40 mouse cellular contexts compared by ENCODE assay signal in genomic region chr9:99229450-99229849, GRCm38 (mm10). TPM values are rescaled to one million over a fixed set of nuclear protein-coding genes. Genes with fewer than 3 reads are reported as not detected.
A peak's percentile ranks its signal among the peaks of the same experiment; 100 is the strongest.
DNase-seq lines count a peak whose midpoint lies in the region; ATAC-seq lines count a peak whose summit lies in the region.
"Had no signal": no experiment of that assay in that cellular context is flagged by ENCODE, and none has a peak within 500 bp of the region (broad histone marks: within the 10 kb centered on the region; RNA-seq: fewer than 3 reads in every experiment).

No protein-coding gene starts in this region.

- peak overlapping the region; percentile 26; the same call in 1 of the 2 replicates for H3K4me2 ChIP-seq in liver, embryonic 13.5 days
- H3K4me2 ChIP-seq: embryonic facial prominence, embryonic 13.5 days; forebrain, embryonic 15.5 days; hindbrain, embryonic 14.5 days; limb, embryonic 13.5 days; liver, embryonic 15.5 days; lung, embryonic 15.5 days; neural tube, embryonic 15.5 days; stomach, embryonic 15.5 days had no signal

- H3K36me3 ChIP-seq in liver, embryonic 13.5 days: no peaks in the 10 kb centered on the region
- H3K36me3 ChIP-seq: embryonic facial prominence, embryonic 13.5 days; forebrain, embryonic 10.5 days; forebrain, embryonic 15.5 days; heart, embryonic 10.5 days; limb, embryonic 13.5 days; liver, embryonic 15.5 days; lung, embryonic 15.5 days; neural tube, embryonic 15.5 days; stomach, embryonic 15.5 days had no signal

- no peak for ATAC-seq in liver, embryonic 13.5 days (ENCODE audit: low read depth)
- ATAC-seq: forebrain, embryonic 15.5 days; intestine, postnatal 0 days had no signal

- no peak overlapping the region for H3K9ac ChIP-seq in liver, embryonic 13.5 days
- H3K9ac ChIP-seq: embryonic facial prominence, embryonic 13.5 days; forebrain, embryonic 15.5 days; hindbrain, embryonic 14.5 days; limb, embryonic 13.5 days; liver, embryonic 15.5 days; lung, embryonic 15.5 days; neural tube, embryonic 15.5 days; stomach, embryonic 15.5 days had no signal

- 56% methylated on average over 14 of the region's 14 CpGs for WGBS in liver, embryonic 13.5 days (ENCODE audit: insufficient replicate concordance)

- intact Hi-C loops in heart, postnatal 10 days (cut with DNase I): no loop called here

- H3K9me3 ChIP-seq in liver, embryonic 13.5 days (replicated peaks): no peaks in the 10 kb centered on the region
- H3K9me3 ChIP-seq: embryonic facial prominence, embryonic 13.5 days; forebrain, embryonic 10.5 days; forebrain, embryonic 15.5 days; heart, embryonic 10.5 days; limb, embryonic 13.5 days; liver, embryonic 15.5 days; lung, embryonic 15.5 days; neural tube, embryonic 15.5 days; stomach, embryonic 15.5 days had no signal

- H3K27me3 ChIP-seq in liver, embryonic 13.5 days: no peaks in the 10 kb centered on the region
- H3K27me3 ChIP-seq: embryonic facial prominence, embryonic 13.5 days; forebrain, embryonic 15.5 days; limb, embryonic 13.5 days; liver, embryonic 15.5 days; lung, embryonic 15.5 days; neural tube, embryonic 15.5 days; stomach, embryonic 15.5 days had no signal

- peak; percentile 14 to 16 for DNase-seq in heart, adult 18-20 months
- DNase-seq in heart, postnatal 10 days: no peak
- peak; percentile 74 for DNase-seq in A20 (ENCODE audit: low read depth, low spot score)
- DNase-seq in MEL-GATA-1-ER (ENCODE audit: extremely low read depth, low read depth): peak; percentile 24
- DNase-seq in liver, embryonic 13.5 days: no peak
- no peak for DNase-seq in urinary bladder, postnatal 4 days (ENCODE audit: low spot score in 2 of 2)
- no peak for DNase-seq in gastrocnemius, adult 8-10 months (ENCODE audit: low spot score in 2 of 2)
- DNase-seq in thymus, postnatal 0 days (ENCODE audit: low spot score): no peak
- DNase-seq: cerebellum, adult 9-10 months; gastrocnemius, postnatal 36 days; kidney, adult 9 months; kidney, postnatal 10 days; layer of hippocampus, adult 9-11 months; lung, postnatal 4 days; midbrain, embryonic 14.5 days; retina, postnatal 1 day; right cerebral cortex, postnatal 14 days; thymus, postnatal 14 days had no signal

- no peak overlapping the region for H3K4me3 ChIP-seq in liver, embryonic 13.5 days (replicated peaks)
- H3K4me3 ChIP-seq: embryonic facial prominence, embryonic 13.5 days; forebrain, embryonic 10.5 days; forebrain, embryonic 15.5 days; heart, embryonic 10.5 days; limb, embryonic 13.5 days; liver, embryonic 15.5 days; lung, embryonic 15.5 days; neural tube, embryonic 15.5 days; stomach, embryonic 15.5 days had no signal

- no peaks in the 10 kb centered on the region for H3K4me1 ChIP-seq in liver, embryonic 13.5 days (replicated peaks)
- H3K4me1 ChIP-seq: embryonic facial prominence, embryonic 13.5 days; forebrain, embryonic 10.5 days; forebrain, embryonic 15.5 days; heart, embryonic 10.5 days; limb, embryonic 13.5 days; liver, embryonic 15.5 days; lung, embryonic 15.5 days; neural tube, embryonic 15.5 days; stomach, embryonic 15.5 days had no signal

- H3K27ac ChIP-seq in liver, embryonic 13.5 days: no peak overlapping the region
- H3K27ac ChIP-seq: embryonic facial prominence, embryonic 13.5 days; forebrain, embryonic 10.5 days; forebrain, embryonic 15.5 days; heart, embryonic 10.5 days; hindbrain, embryonic 14.5 days; limb, embryonic 13.5 days; liver, embryonic 15.5 days; lung, embryonic 15.5 days; neural tube, embryonic 15.5 days; stomach, embryonic 15.5 days had no signal

RNA-seq across cellular contexts. Expression of gene Faiml, which starts 7.6 kb away (rescaled TPM):
- not detected for total RNA-seq in heart, adult 18-20 months (2021)
- total RNA-seq in heart, postnatal 10 days (2021): not detected
- not detected in 2 replicates for polyA plus RNA-seq in liver, embryonic 13.5 days (2015; fragmentation: Nextera tagmentation; extraction: Ambion mirVana)
- not detected for total RNA-seq in gastrocnemius, adult 8-10 months (2022)
- polyA plus RNA-seq in thymus, postnatal 0 days (2015; fragmentation: Nextera tagmentation; extraction: Ambion mirVana): not detected in 2 replicates
- total RNA-seq: adrenal gland, adult 18-20 months; adrenal gland, postnatal 4 days; gastrocnemius, adult 18-20 months; gastrocnemius, postnatal 36 days; hematopoietic stem cell, adult 5-6 weeks; left cerebral cortex, adult 18-20 months; left cerebral cortex, postnatal 36 days had no signal
- polyA plus RNA-seq: embryonic facial prominence, embryonic 13.5 days; forebrain, embryonic 10.5 days; forebrain, embryonic 15.5 days; frontal cortex, adult 2 months; heart, embryonic 10.5 days; heart, embryonic 16.5 days; hindbrain, embryonic 14.5 days; intestine, postnatal 0 days; large intestine, adult 2 months; limb, embryonic 13.5 days; liver, embryonic 15.5 days; lung, embryonic 15.5 days; midbrain, embryonic 14.5 days; neural tube, embryonic 15.5 days; small intestine, adult 2 months; stomach, embryonic 15.5 days; urinary bladder, adult 2 months had no signal

RNA-seq across cellular contexts. Expression of gene Cep70, which starts 13.7 kb away (rescaled TPM):
- 1 to 10 TPM; 6.8 to 7.3 TPM for total RNA-seq in heart, adult 18-20 months (2021)
- total RNA-seq in heart, postnatal 10 days (2021): 1 to 10 TPM; 7.1 to 8.5 TPM
- polyA plus RNA-seq in liver, embryonic 13.5 days (2015; fragmentation: Nextera tagmentation; extraction: Ambion mirVana): 30.1 and 36.5 TPM in 2 replicates
- total RNA-seq in gastrocnemius, adult 8-10 months (2022): 1 to 10 TPM; 2.2 to 2.8 (median 2.5) TPM
- 39.0 and 40.4 TPM in 2 replicates for polyA plus RNA-seq in thymus, postnatal 0 days (2015; fragmentation: Nextera tagmentation; extraction: Ambion mirVana)

Comparison
In these comparisons a context has a peak if more than half of its experiments do, and no peak if none do; other contexts are left out.
1. DNase-seq: peak in heart, adult 18-20 months (2 of 2), A20 (single experiment) and MEL-GATA-1-ER (single experiment); none in heart, postnatal 10 days (0 of 2), liver, embryonic 13.5 days (single experiment), urinary bladder, postnatal 4 days (0 of 2), gastrocnemius, adult 8-10 months (0 of 2) and thymus, postnatal 0 days (single experiment).